Mouse (Mus musculus): ENCODE results near the gene Zfp455.
"Not testable (repeated sequence)": the region's sequence is repeated elsewhere in the genome, so short reads cannot be mapped to it uniquely, and the experiment has no call there.

DNA sequence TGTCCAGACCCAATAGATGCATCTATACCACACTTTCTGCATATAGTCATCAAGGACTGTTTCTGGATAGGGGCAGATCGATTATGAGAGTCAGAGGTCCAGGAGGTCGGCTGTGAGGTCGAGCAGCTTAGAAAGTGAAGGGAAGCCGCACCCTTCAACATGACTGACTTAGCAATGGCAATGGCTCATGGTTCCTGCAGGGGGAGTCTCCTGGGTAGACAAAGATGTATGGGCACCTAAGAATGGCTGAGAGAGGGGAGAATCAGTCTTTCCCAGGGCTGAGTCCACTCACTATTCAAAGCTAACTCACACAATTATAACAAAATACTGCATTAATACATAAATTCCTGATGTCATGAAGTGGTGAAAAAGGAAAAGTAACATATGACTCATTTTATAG is 28.2 kb upstream of the Zfp455 start:
- TF ChIP-seq POLR2A (IDR thresholded peaks at IDR 0.05; ENCODE audit: borderline replicate concordance, low read depth, low read length); CTCF (IDR thresholded peaks at IDR 0.05; ENCODE audit: low read depth, low read length): not testable (repeated sequence)
